Mouse (Mus musculus) intestine, postnatal 0 days (tissue): ENCODE data around the gene Rftn2. TPM values are rescaled to one million over a fixed set of nuclear protein-coding genes. Genes with fewer than 3 reads are reported as not detected.

Experiments used
- ATAC-seq: fragments of 200-750 bp; cut with Nextera tagmentation; 2 replicates; pipeline ENCODE4 v1.8.0; 2017; ENCODE audit warnings: mild to moderate bottlenecking, moderate TSS enrichment, moderate library complexity
- H3K27ac ChIP-seq: fragments of 300-500 bp; sonication (generic); 2 replicates; pipeline ENCODE4 v1.5.1; 2014; ENCODE audit warnings: mild to moderate bottlenecking, low read depth, low read length, moderate library complexity
- H3K27me3 ChIP-seq: fragments of 300-500 bp; sonication (generic); replicated peaks from 2 replicates; pipeline ENCODE4 v1.6.1; 2014; ENCODE audit warnings: low read length, mixed read lengths; ENCODE audit not compliant: control insufficient read depth, insufficient read depth
- H3K36me3 ChIP-seq: fragments of 300-500 bp; sonication (generic); 2 replicates; pipeline ENCODE4 v1.6.1; 2014; ENCODE audit warnings: mild to moderate bottlenecking, moderate library complexity; ENCODE audit not compliant: control insufficient read depth, insufficient read depth
- H3K4me1 ChIP-seq: fragments of 300-500 bp; sonication (generic); replicated peaks from 2 replicates; pipeline ENCODE4 v1.6.1; 2014; ENCODE audit warnings: antibody characterized with exemption, low read length, mixed read lengths; ENCODE audit not compliant: control insufficient read depth, insufficient read depth
- H3K4me2 ChIP-seq: fragments of 300-500 bp; sonication (generic); replicated peaks from 2 replicates; pipeline ENCODE4 v1.6.1; 2014; ENCODE audit warnings: low read depth, mild to moderate bottlenecking, moderate library complexity
- H3K4me3 ChIP-seq: fragments of 300-500 bp; sonication (generic); 2 replicates; pipeline ENCODE4 v1.5.1; 2014; ENCODE audit warnings: low read depth, low read length
- H3K9ac ChIP-seq: fragments of 300-500 bp; sonication (generic); 2 replicates; pipeline ENCODE4 v1.6.1; 2014; ENCODE audit warnings: mild to moderate bottlenecking, low read depth, low read length
- H3K9me3 ChIP-seq: fragments of 300-500 bp; sonication (generic); 2 replicates; pipeline ENCODE4 v1.6.1; 2016; ENCODE audit warnings: mixed run types; ENCODE audit not compliant: control insufficient read depth
- CTCF ChIP-seq: sonication (generic); IDR thresholded peaks from 2 replicates; pipeline ENCODE4 v1.5.1; 2016; ENCODE audit warnings: low read depth, mild to moderate bottlenecking, control low read depth, antibody characterized with exemption, moderate library complexity
- WGBS: fragments of 180-500 bp; shearing (Covaris S2); extraction: QIAGEN DNeasy Blood & Tissue Kit; methylation state at CpG from one replicate; pipeline ENCODE4 v1.1.7; 2014; 5-methylcytosine and 5-hydroxymethylcytosine counted together
- polyA plus RNA-seq: library from polyadenylated mRNA; unstranded; fragments of >200 nt; fragmentation: Nextera tagmentation; extraction: Ambion mirVana; gene quantifications from 2 replicates; pipeline ENCODE4 v1.2.1, GENCODE M21; 2015

The Rftn2 gene
- polyA plus RNA-seq, 1 experiment from 2014 or later, result 3.4 TPM

DNA sequence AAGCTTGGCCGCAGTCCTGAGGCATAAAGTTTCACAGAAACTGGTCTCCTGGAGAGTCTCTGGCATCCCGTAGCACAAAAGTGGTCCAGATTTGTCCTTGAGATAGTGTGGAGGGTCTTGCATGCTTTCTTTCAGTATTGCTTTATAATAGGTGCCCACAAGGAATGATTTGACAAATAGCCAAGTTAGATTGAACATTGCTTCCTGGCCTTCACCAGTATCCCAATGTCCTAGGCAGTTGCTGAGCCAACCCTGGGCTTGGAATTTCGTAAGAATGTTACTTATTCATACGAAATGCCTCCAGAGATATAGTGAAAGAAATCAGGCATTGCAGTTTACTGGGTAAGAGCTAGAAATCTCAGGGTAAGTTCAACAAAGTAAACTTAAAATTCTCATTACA lies 58.0 kb downstream of the Rftn2 start:
- Histone ChIP-seq H3K9ac (no peak overlapping the region), H3K9me3 (0 out of 2 replicates have a peak, but pooled peaks cover 2% of the 10 kb centered on the region)

DNA sequence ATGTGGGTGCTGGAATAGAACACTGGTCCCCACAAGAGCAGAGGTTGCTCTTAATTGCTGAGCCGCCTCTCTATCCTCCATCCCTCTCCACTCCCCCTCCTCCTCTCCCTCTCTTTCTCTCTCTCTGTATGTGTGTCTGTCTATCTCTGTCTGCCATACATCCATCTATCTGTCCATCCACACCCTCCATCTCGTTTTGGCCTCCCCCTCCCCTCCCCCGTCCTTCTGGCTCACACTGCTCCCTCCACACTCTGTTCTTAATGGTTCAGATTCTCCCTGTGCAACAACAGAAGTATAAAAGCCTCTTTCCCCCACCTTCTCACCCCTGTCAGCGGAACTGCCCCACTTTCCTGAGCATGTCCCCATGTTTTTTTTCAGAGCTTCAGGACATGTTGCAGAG lies 59.0 kb downstream of the Rftn2 start:
- Histone ChIP-seq H3K9ac (no peak overlapping the region), H3K27me3 (no peaks in the 10 kb centered on the region), H3K27ac (no peak overlapping the region), H3K4me2 (no peak overlapping the region), H3K9me3 (0 out of 2 replicates have a peak, but pooled peaks cover 2% of the 10 kb centered on the region), H3K36me3 (no peaks in the 10 kb centered on the region), H3K4me1 (no peaks in the 10 kb centered on the region), H3K4me3 (no peak overlapping the region)
- no peak for ATAC-seq
- TF ChIP-seq CTCF, result no peak
- WGBS, result 78% methylated on average over 4 of the region's 4 CpGs

More for the DNA sequence above, 58.0 kb downstream of the Rftn2 start:
- H3K4me1 ChIP-seq, result no peaks in the 10 kb centered on the region
- H3K4me2 ChIP-seq, result no peak overlapping the region
- no peak overlapping the region for H3K27ac ChIP-seq
- no peak overlapping the region for H3K4me3 ChIP-seq
- TF ChIP-seq CTCF, result no peak
- no peaks in the 10 kb centered on the region for H3K36me3 ChIP-seq
- WGBS, result 100% methylated on average over 4 of the region's 4 CpGs
- no peak for ATAC-seq
- H3K27me3 ChIP-seq, result no peaks in the 10 kb centered on the region

DNA sequence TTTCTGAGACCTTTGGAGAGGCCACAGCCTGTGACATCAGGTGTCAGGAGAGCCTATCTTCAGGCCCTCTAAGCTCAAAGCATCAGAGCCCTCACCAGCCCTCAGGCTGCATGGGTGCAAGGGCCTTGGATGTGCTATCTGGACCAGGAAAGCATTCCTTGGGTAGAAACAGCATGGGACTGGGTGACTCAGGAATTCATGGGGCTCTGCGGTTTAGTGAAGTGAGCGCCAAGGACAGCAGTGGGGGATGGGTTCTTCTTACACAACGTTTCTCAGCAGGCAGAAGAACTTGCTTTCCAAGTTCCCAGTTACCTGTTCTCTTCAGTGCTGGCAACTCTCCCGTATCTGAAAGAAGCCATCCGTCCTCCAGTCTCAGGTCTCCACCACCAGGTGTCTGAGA lies 62.6 kb downstream of the Rftn2 start:
- Histone ChIP-seq H3K9me3 (0 out of 2 replicates have a peak, but pooled peaks cover 2% of the 10 kb centered on the region), H3K4me1 (no peaks in the 10 kb centered on the region), H3K27ac (no peak overlapping the region), H3K27me3 (no peaks in the 10 kb centered on the region), H3K9ac (no peak overlapping the region), H3K4me3 (no peak overlapping the region), H3K36me3 (peaks cover 3% of the 10 kb centered on the region; the same call in 1 of the 2 replicates), H3K4me2 (no peak overlapping the region)
- 54% methylated on average over 5 of the region's 5 CpGs for WGBS
- ATAC-seq, result no peak
- TF ChIP-seq CTCF, result no peak

DNA sequence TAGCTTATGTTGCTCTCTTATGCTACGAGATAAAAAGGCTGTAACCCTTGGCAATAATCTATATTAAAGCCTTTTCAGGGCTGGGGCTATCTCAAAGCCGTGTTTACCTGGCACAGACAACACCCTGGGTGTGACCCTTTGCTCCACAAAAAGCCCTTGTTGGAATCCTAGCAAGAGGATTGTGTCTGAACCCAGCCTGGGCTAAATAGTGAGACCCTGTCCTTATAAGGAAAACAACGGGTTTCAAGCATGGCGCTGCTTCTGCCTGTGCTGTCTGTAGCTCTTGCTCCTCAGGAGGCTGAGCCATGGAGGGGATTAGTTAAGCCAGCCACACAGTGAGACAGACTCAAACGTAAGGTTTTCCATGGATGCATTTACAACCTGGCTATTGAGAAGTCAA lies 63.8 kb downstream of the Rftn2 start:
- Histone ChIP-seq H3K4me2 (no peak overlapping the region), H3K4me1 (no peaks in the 10 kb centered on the region), H3K9ac (no peak overlapping the region), H3K9me3 (no peaks in the 10 kb centered on the region), H3K27ac (no peak overlapping the region), H3K36me3 (peaks cover 13% of the 10 kb centered on the region), H3K27me3 (no peaks in the 10 kb centered on the region), H3K4me3 (no peak overlapping the region)
- no peak for ATAC-seq
- WGBS, result 55% methylated on average over 5 of the region's 5 CpGs
- TF ChIP-seq CTCF, result no peak

DNA sequence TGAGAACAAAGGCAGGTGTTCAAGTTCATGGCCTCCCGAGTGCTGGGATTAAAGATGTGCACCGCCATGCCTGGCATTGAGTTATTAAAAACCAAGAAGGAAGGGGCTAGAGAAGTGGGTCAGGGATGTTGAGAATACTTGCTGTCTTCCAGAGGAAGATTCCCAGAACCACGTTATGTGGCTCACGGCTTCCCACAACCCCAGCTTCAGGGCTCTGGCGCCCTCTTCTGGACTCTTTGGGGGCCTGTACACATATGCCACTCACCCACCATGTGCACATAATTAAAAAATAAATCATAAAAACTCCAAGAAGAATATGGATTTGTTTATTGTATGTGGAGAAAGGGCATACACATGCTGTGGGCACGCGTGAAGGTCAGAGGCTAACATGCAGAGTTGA lies 64.7 kb downstream of the Rftn2 start:
- H3K4me2 ChIP-seq, result no peak overlapping the region
- WGBS, result 84% methylated on average over 7 of the region's 7 CpGs
- H3K27me3 ChIP-seq, result no peaks in the 10 kb centered on the region
- ATAC-seq, result no peak
- no peak overlapping the region for H3K27ac ChIP-seq
- peaks cover 22% of the 10 kb centered on the region for H3K36me3 ChIP-seq
- no peak overlapping the region for H3K4me3 ChIP-seq
- TF ChIP-seq CTCF, result peak; percentile 58
- no peaks in the 10 kb centered on the region for H3K4me1 ChIP-seq
- no peak overlapping the region for H3K9ac ChIP-seq
- H3K9me3 ChIP-seq, result no peaks in the 10 kb centered on the region

DNA sequence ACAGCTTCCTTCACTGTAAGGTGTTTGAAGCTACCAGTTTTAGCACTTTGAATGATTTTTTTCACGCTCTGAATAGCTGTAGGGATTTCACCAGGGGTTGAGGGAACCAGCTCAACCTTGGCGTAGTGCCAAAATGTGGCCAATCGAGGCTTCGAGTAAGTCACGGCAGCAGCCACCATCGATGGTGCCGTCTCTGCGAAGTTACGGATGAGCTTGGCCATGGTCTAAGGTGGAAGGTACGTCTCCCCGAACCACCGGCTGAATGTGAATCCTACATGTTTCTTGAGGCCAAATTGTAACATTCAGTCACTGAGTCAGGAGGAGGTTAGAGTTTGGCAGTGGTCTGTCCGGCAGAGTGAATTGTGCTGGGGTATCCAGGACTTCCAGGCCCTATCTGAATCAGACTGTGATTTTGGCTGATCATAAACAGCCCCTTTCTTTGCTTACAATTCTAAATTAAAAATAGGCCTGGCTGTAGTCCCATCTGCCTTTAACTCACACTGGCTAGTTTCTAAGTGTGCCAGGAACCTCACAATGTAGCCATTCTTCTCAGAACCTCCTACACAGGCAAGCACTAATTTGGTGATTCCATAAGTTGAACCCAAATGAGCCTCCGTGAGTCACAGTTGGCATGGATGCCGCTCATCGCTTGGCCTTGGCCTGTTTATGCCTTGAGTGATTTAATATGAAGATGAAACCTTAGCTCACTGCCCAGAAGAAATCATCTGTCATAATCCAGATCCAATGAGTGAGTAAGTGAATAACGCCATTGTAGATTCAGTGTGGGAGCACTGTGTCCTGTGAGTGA lies 65.5 kb downstream of the Rftn2 start:
- Histone ChIP-seq H3K9me3 (no peaks in the 10 kb centered on the region), H3K4me2 (no peak overlapping the region), H3K4me1 (no peaks in the 10 kb centered on the region), H3K27me3 (no peaks in the 10 kb centered on the region), H3K36me3 (peaks cover 30% of the 10 kb centered on the region), H3K27ac (no peak overlapping the region), H3K9ac (no peak overlapping the region), H3K4me3 (no peak overlapping the region)
- WGBS, result 90% methylated on average over 17 of the region's 17 CpGs
- ATAC-seq, result no peak
- TF ChIP-seq CTCF, result no peak
